Mouse (Mus musculus) Muller cell, postnatal 12 days (primary cell): ENCODE measurements around the gene Snx15.

ENCODE experiments used
- DNase-seq: peaks from one replicate; pipeline ENCODE4 v3.0.0-alpha.2; 2015; ENCODE audit errors: inconsistent ontology term

Snx15 gene

DNA sequence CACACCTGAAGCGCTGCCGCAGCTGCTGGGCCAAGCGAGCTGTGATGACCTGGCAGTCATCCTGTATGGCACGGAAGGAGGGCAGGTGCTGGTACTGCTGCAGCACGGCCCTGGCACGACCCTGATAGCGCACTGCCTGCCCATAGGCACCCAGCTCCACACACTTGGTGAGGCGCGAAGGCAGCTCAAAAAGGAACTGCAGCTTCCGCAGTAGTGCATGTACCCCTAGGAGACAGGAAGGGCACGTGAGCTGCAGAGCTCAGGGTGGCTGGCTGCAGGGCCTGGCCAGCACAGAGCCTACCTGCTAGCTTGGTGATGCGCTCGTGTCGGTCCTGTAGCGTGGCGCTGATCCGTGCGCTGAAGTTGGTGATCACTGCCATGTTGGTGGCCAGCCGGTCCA is 56.8 kb downstream of the Snx15 start:
- no peak for DNase-seq

DNA sequence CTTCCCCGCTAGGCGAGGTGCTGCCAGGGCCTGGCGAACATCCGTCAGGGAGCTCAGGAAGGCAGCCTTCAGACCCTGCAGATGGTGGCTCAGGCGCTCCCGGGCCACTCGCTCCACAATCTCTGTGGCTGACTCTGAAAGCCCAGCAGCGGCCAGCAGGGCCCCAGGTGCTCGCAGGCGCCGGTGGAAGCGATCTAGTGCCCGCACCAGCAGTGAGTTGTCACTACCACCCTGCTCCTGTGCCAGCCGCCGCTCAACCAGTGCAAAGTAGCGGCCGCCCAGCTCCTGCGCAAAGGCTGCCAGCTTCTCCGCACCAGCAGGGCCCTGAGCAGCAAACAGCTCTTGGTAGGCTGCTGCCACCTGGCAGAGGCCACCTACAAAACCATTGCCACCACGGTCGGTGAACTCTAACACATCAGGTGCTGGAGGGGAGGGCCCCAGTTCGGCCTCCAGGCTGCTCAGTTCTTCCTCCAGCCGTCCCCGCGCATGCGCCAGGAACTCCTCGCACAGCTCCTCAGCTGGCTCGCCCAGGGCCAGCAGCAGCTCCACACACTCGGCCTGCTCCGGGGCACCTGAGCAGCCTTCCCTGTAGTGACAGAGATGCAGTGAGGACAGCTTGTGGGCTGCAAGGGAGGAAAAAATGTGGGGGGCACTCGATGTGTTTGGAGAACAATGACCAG is 57.4 kb downstream of the Snx15 start:
- DNase-seq: no peak

DNA sequence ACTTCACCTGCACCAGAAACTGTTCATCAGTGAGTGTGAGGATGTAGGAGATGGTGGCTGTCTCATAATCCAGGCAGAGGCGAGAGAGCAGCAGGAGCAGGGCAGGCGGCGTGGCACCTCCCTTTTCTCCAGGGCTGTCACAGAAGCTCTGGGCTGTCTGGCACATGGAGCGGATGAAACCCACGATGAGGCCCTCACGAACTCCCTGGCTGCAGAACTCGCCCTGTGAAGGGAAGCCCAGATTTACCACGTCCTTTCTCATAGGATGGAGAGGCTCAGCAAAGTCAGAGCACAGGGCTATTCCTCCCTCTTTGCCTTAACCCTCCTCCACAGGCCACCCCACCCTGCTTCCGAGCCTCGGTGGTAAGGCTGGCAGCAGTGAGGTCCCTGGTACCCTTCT is 58.3 kb downstream of the Snx15 start:
- no peak for DNase-seq
